Mouse (Mus musculus): ENCODE results near the gene Olfr1368. TPM values are rescaled to one million over a fixed set of nuclear protein-coding genes. Genes with fewer than 3 reads are reported as not detected.
"Not testable (repeated sequence)": the region's sequence is repeated elsewhere in the genome, so short reads cannot be mapped to it uniquely, and the experiment has no call there.

Gene Olfr1368
- total and polyA plus RNA-seq, 2 experiments from 2014 or later: not detected

DNA sequence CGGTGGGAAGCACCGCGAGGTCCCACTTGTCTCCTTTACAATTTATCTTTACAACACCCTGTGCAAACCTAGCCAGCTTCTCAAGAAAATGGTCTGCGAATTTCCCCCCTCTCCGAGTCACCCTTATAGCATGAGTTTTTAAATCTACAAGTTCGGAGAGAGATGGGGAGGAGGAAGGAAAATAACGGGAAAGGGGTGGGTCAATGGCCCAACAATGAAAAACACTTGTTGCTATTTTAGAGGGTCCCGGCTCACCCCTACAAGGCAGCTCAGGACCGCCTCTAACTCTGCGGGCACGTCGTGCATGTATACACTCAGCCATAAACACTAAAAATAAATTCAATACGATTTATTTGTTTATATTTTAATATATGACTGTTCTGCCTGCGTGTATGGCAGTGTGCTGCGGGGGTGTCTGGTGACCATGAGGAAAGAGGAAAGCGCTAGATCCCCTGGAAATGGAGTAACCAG lies 14.4 kb upstream of the Olfr1368 start:
- H3K9me3 ChIP-seq (ENCODE audit: low read length): no peaks in the 10 kb centered on the region
- DNase-seq: peak; percentile 26
- H3K36me3 ChIP-seq (ENCODE audit: insufficient read depth): no peaks in the 10 kb centered on the region
- H3K4me2 ChIP-seq (ENCODE audit: low read depth): peak overlapping the region; percentile 92
- WGBS: 0% methylated on average over 16 of the region's 16 CpGs
- H3K4me1 ChIP-seq (ENCODE audit: insufficient read depth): no peaks in the 10 kb centered on the region
- H3K27me3 ChIP-seq (ENCODE audit: insufficient read depth, low read length): no peaks in the 10 kb centered on the region
- peak overlapping the region; percentile 61 for H3K4me3 ChIP-seq (ENCODE audit: low read depth, low read length)
- H3K9ac ChIP-seq: peak overlapping the region; percentile 51; the same call in 1 of the 2 replicates
- 0 out of 2 replicates have a peak, but pooled peaks have one; percentile 3 for ATAC-seq
- TF ChIP-seq CTCF (IDR thresholded peaks at IDR 0.05; ENCODE audit: low read depth): no peak
- H3K27ac ChIP-seq (ENCODE audit: low read depth, low read length): no peak overlapping the region

DNA sequence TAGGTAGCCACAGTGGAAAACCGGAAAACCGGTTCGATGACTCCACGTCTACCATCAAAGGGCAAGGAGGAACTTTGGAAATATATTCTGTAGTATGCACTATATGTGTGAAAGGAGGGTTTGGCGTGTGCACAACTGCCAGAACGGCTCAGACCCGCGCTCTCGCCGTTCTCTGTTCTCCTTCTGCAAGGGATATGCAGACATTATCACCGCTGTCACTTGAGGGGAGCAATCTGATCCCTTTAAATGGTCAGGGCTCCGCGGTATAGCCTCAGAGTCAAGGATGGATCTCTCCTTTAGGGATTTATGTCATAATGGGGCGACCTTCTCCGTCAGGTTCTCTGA lies 13.8 kb upstream of the Olfr1368 start:
- ATAC-seq (no peak), DNase-seq (peak; percentile 30)
- Histone ChIP-seq H3K27me3 (ENCODE audit: insufficient read depth, low read length) (no peaks in the 10 kb centered on the region), H3K4me2 (ENCODE audit: low read depth) (peak overlapping the region; percentile 92), H3K36me3 (ENCODE audit: insufficient read depth) (no peaks in the 10 kb centered on the region), H3K27ac (ENCODE audit: low read depth, low read length) (no peak overlapping the region), H3K9ac (peak overlapping the region; percentile 51), H3K9me3 (ENCODE audit: low read length) (no peaks in the 10 kb centered on the region), H3K4me1 (ENCODE audit: insufficient read depth) (no peaks in the 10 kb centered on the region), H3K4me3 (ENCODE audit: low read depth, low read length) (peak overlapping the region; percentile 61)
- WGBS: 2% methylated on average over 15 of the region's 15 CpGs
- TF ChIP-seq CTCF (IDR thresholded peaks at IDR 0.05; ENCODE audit: low read depth): no peak

DNA sequence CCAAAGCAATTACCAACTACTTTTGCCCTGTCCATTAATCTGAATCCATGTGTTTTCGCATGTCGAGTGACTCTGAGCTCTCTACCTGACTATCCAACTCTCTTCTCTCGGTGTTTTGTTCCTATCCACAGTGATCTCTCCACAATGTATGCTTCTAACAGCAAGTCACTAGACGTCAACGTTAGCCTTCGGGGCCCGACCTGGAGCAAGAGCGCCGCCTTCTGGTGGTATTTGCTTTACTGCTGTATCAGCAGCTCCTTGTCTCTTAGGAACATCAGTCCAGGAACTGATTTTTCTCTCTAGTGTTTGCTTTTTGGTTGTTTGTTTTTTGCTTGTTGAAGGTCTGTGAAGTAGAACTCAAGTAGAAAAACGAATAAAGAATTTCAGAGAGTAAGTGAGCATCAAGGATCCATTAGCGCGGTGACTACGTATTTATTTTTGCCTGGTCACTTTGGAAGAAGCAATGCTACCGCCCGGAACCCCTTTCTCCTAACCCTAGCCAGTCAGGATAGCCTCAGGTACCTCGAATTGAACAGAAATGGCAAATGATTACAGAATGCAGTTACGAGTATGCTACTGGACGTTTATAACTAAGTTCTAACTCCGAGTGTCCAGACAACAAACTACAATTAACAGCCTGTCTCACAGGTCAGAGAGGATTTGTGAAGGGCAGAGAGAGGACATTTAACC lies 13.3 kb upstream of the Olfr1368 start:
- peak; percentile 90 for TF ChIP-seq CTCF (IDR thresholded peaks at IDR 0.05; ENCODE audit: low read depth)
- peak overlapping the region; percentile 51 for H3K9ac ChIP-seq

GRCm38 (mm10) chr13:21158071-21158470 lies 12.4 kb upstream of the Olfr1368 start:
- Histone ChIP-seq H3K4me2 (ENCODE audit: low read depth) (peak overlapping the region; percentile 92), H3K27ac (ENCODE audit: low read depth, low read length) (no peak overlapping the region), H3K27me3 (ENCODE audit: insufficient read depth, low read length) (no peaks in the 10 kb centered on the region), H3K9me3 (ENCODE audit: low read length) (no peaks in the 10 kb centered on the region), H3K4me1 (ENCODE audit: insufficient read depth) (no peaks in the 10 kb centered on the region), H3K4me3 (ENCODE audit: low read depth, low read length) (no peak overlapping the region), H3K9ac (no peak overlapping the region), H3K36me3 (ENCODE audit: insufficient read depth) (no peaks in the 10 kb centered on the region)
- DNase-seq: no peak
- TF ChIP-seq CTCF (IDR thresholded peaks at IDR 0.05; ENCODE audit: low read depth): 0 out of 2 replicates have a peak, but pooled peaks have one; percentile 3
- WGBS: 6% methylated on average over 9 of the region's 9 CpGs
- no peak for ATAC-seq

More for the DNA sequence above, 13.3 kb upstream of the Olfr1368 start:
- no peaks in the 10 kb centered on the region for H3K36me3 ChIP-seq (ENCODE audit: insufficient read depth)
- H3K4me3 ChIP-seq (ENCODE audit: low read depth, low read length): peak overlapping the region; percentile 61
- H3K9me3 ChIP-seq (ENCODE audit: low read length): no peaks in the 10 kb centered on the region
- H3K4me1 ChIP-seq (ENCODE audit: insufficient read depth): no peaks in the 10 kb centered on the region
- WGBS: 1% methylated on average over 19 of the region's 19 CpGs
- ATAC-seq: peak; percentile 51
- DNase-seq: peak; percentile 88
- H3K4me2 ChIP-seq (ENCODE audit: low read depth): peak overlapping the region; percentile 92
- no peak overlapping the region for H3K27ac ChIP-seq (ENCODE audit: low read depth, low read length)
- H3K27me3 ChIP-seq (ENCODE audit: insufficient read depth, low read length): no peaks in the 10 kb centered on the region

DNA sequence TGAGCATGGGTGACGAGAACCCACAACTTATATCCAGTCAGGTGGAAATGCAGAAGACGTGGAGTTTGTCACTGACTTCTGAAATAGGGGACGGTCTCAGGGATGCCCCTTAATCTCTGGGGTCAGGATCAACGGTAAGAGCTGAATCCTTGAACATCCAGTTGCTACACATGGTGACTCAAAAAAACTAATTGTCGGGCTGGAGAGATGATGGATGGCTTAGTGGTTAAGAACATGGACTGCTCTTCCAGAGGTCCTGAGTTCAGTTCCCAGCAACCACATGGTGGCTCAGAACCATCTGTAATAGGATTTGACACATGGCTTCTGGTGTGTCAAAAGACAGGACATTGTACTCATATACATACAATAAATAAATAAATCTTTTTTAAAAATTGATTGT lies 10.2 kb upstream of the Olfr1368 start:
- H3K9ac ChIP-seq: no peak overlapping the region
- no peak for TF ChIP-seq CTCF (IDR thresholded peaks at IDR 0.05; ENCODE audit: low read depth)
- DNase-seq (no peak), ATAC-seq (no peak)
- no peak overlapping the region for H3K4me2 ChIP-seq (ENCODE audit: low read depth)
- no peaks in the 10 kb centered on the region for H3K27me3 ChIP-seq (ENCODE audit: insufficient read depth, low read length)
- no peaks in the 10 kb centered on the region for H3K36me3 ChIP-seq (ENCODE audit: insufficient read depth)
- H3K9me3 ChIP-seq (ENCODE audit: low read length): no peaks in the 10 kb centered on the region
- H3K27ac ChIP-seq (ENCODE audit: low read depth, low read length): no peak overlapping the region
- no peaks in the 10 kb centered on the region for H3K4me1 ChIP-seq (ENCODE audit: insufficient read depth)
- 85% methylated on average over 5 of the region's 5 CpGs for WGBS
- H3K4me3 ChIP-seq (ENCODE audit: low read depth, low read length): no peak overlapping the region

GRCm38 (mm10) chr13:21142421-21142820 lies 3.2 kb downstream of the Olfr1368 start:
- no peaks in the 10 kb centered on the region for H3K36me3 ChIP-seq (ENCODE audit: insufficient read depth)
- H3K9me3 ChIP-seq (ENCODE audit: low read length): no peaks in the 10 kb centered on the region
- 58% methylated on average over 8 of the region's 8 CpGs for WGBS
- ATAC-seq (no peak), DNase-seq (no peak)
- no peak overlapping the region for H3K4me2 ChIP-seq (ENCODE audit: low read depth)
- H3K27me3 ChIP-seq (ENCODE audit: insufficient read depth, low read length): no peaks in the 10 kb centered on the region
- H3K4me1 ChIP-seq (ENCODE audit: insufficient read depth): no peaks in the 10 kb centered on the region
- TF ChIP-seq CTCF (IDR thresholded peaks at IDR 0.05; ENCODE audit: low read depth): peak; percentile 43
- H3K4me3 ChIP-seq (ENCODE audit: low read depth, low read length): no peak overlapping the region
- no peak overlapping the region for H3K9ac ChIP-seq
- H3K27ac ChIP-seq (ENCODE audit: low read depth, low read length): no peak overlapping the region

DNA sequence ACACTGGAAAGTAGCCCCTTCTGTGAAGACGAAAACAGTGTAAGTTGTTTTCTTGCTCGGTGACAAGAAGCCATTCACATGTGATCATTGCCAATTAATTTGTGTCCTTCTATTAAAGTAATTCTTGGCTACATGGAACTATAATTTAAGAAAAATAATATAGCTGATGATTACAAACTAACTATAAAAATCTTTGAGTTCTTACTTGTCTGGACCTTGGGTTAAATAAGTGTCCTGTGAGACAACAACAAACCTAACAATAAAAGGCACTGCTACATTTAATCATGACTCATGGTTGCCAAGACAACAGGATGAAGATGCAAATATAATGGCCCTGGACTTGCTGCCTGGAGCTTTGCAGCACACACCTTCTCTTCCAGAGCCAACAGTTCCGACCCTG lies 16.3 kb downstream of the Olfr1368 start, which contains the start of gene Olfr263:
TSS of gene Olfr263 (plus strand) at position 301 of the 400 bp plus-strand sequence.
- H3K27me3 ChIP-seq (ENCODE audit: insufficient read depth, low read length); H3K4me1 ChIP-seq (ENCODE audit: insufficient read depth): not testable (repeated sequence)

More for the DNA sequence above, 16.3 kb downstream of the Olfr1368 start, which contains the start of gene Olfr263:
- H3K4me2 ChIP-seq (ENCODE audit: low read depth); H3K4me3 ChIP-seq (ENCODE audit: low read depth, low read length); H3K9ac ChIP-seq; H3K27ac ChIP-seq (ENCODE audit: low read depth, low read length); H3K36me3 ChIP-seq (ENCODE audit: insufficient read depth); DNase-seq; H3K9me3 ChIP-seq (ENCODE audit: low read length); ATAC-seq: not testable (repeated sequence)
- 65% methylated on average over 3 of the region's 3 CpGs for WGBS
